Mouse (Mus musculus): ENCODE measurements at regions not wholly inside any gene's neighbourhood (a gene's known extent, or its start where the extent isn't known, plus 50 kb on each side); places are given as distances from the start of the nearest gene placed in this dataset.

DNA sequence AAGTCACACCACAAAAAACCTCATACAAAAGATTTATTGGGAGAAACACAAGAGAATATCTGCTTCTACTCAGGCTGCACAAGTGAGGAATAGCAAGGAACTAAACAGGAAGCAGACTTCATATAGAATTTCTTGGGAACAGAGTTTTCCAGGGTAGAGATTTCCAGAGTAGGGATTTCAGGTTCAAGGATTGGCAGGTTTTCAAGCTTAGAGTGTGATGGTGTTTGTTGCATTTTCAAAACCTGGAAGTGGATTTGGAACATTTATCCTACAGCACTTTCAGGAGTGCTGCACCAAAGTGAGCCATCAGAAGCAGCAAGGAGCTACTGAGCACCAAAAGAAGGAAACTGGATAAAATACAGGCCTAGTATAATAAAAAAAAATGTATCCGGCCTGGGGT lies 152.7 kb downstream of the Teddm3 start:
- no peak for TF ChIP-seq CTCF (IDR thresholded peaks at IDR 0.05; ENCODE audit: extremely low read depth, insufficient read depth, insufficient read length, insufficient replicate concordance)
- no peak for TF ChIP-seq POLR2A (IDR thresholded peaks at IDR 0.05; ENCODE audit: low read depth, low read length)
